Mouse (Mus musculus): Measurements from ENCODE around the gene Olfr370. TPM values are rescaled to one million over a fixed set of nuclear protein-coding genes. Genes with fewer than 3 reads are reported as not detected.

Olfr370 gene
- not detected in 2 replicates for polyA plus RNA-seq (2012; ENCODE audit: low replicate concordance)

GRCm38 (mm10) chr8:83535736-83536135 is at the start of gene Olfr370:
Gene Olfr370 (plus strand): TSS chr8:83535780.

GRCm38 (mm10) chr8:83566469-83567395 is 31.2 kb downstream of the Olfr370 start, which contains the start of gene Ndufb7:
Gene Ndufb7 (plus strand): TSS chr8:83566671.

Other genes starting within 250 kb of the Olfr370 start
- gene Ucp1, start 245.4 kb upstream of the Olfr370 start, polyA plus RNA-seq (2012; ENCODE audit: low replicate concordance), result not detected in 2 replicates
- gene Elmod2, start 203.3 kb upstream of the Olfr370 start, polyA plus RNA-seq (2012; ENCODE audit: low replicate concordance), result 0.05 and 0.20 TPM in 2 replicates
- not detected in 2 replicates for gene Mgat4d, start 187.3 kb upstream of the Olfr370 start, polyA plus RNA-seq (2012; ENCODE audit: low replicate concordance)
- gene Clgn, start 145.9 kb upstream of the Olfr370 start, polyA plus RNA-seq (2012; ENCODE audit: low replicate concordance), result not detected in 2 replicates
- gene Scoc, start 77.4 kb upstream of the Olfr370 start, polyA plus RNA-seq (2012; ENCODE audit: low replicate concordance), result 1.8 and 2.7 TPM in 2 replicates
- gene Ndufb7, start 30.9 kb downstream of the Olfr370 start, polyA plus RNA-seq (2012; ENCODE audit: low replicate concordance), result 70.9 and 152 TPM in 2 replicates
- 122 and 449 TPM in 2 replicates for gene Tecr, start 72.2 kb downstream of the Olfr370 start, polyA plus RNA-seq (2012; ENCODE audit: low replicate concordance)
- 63.7 and 72.2 TPM in 2 replicates for gene Dnajb1, start 72.4 kb downstream of the Olfr370 start, polyA plus RNA-seq (2012; ENCODE audit: low replicate concordance)
- 61.0 and 66.6 TPM in 2 replicates for gene Gipc1, start 116.9 kb downstream of the Olfr370 start, polyA plus RNA-seq (2012; ENCODE audit: low replicate concordance)
- 0.41 TPM in 1 of 2 replicates, not detected in the other for gene Ptger1, start 130.9 kb downstream of the Olfr370 start, polyA plus RNA-seq (2012; ENCODE audit: low replicate concordance)
- gene Pkn1, start 163.4 kb downstream of the Olfr370 start, polyA plus RNA-seq (2012; ENCODE audit: low replicate concordance), result 94.5 and 107 TPM in 2 replicates
- 23.3 and 26.6 TPM in 2 replicates for gene Ddx39, start 179.4 kb downstream of the Olfr370 start, polyA plus RNA-seq (2012; ENCODE audit: low replicate concordance)
- gene Adgre5, start 205.5 kb downstream of the Olfr370 start, polyA plus RNA-seq (2012; ENCODE audit: low replicate concordance), result 52.4 and 93.7 TPM in 2 replicates

Data from leukemia stem cell, adult 10-12 weeks (primary cell).